Mouse (Mus musculus): ENCODE data around the gene Trim7.
"Not testable (repeated sequence)": the region's sequence is repeated elsewhere in the genome, so short reads cannot be mapped to it uniquely, and the experiment has no call there.

Gene Trim7

DNA sequence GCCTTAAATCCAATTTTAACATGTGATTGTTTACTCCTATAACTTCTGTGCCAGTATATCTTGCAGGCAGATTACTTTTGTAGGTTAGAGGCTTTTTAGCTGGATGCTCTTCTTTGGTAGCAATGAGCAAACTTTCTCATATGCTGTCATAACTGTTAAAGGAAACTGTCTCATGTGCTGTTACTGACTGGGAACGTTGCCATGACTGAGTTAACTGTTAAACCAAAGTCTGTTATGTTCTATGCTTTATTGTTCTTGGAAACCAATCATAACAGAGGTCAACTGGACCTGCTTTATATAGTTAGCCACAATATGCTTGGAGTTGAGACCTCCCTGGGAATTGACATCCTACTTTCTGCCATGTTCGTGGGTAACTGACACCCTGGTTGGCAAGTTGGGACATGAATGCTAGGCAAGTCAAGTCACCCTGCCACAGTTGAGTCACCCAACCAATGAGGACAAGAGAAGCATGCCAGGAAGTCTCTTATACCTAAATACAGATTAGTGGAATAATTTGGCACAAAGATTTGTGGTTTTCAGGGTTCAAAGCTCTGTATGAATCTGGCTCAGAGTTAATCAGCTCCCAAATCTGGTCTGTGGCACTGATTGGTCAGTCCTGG is 73.0 kb downstream of the Trim7 start:
- DNase-seq (ENCODE audit: low read depth in 2 of 2, low spot score in 2 of 2), result no peak

DNA sequence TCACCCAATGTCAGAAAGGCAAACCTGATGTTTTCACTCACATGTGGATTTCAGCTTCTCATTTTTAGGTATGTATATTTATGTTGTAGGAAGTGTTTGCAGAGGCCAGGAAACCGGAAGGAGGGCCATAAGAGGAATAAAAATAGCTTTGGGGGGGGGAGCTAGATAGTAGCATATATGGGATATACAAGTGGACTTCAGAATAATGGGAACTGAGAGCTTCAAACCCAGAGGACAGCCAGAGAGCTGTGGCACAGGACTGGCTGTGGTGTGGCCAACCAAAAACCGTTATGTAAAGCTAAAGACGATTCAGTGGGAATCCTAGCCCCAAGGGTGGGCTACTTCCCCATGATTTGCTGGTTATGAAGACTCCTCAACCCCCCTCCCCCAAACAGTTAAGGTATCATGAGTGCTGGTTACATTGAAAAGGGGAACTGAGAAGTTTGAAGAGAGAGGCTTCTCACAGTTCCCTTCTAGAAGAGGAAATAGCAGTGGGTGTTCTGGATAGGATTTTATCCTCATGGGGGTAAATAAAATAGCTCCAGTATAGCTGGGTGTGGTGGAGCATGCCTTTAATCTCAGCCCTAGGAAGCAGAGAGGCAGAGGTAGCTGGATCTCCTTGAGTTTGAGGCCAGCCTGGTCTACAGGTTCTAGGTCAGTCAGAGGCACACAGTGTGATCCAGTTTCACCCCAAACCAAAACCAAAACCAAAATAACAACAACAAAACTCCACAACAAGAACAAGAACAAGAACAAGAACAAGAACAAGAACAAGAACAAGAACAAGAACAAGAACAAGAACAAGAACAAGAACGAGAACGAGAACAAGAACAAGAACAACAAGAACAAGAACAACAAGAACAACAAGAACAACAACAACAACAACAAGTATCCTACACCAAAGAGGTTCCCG is 75.0 kb downstream of the Trim7 start:
- not testable (repeated sequence) for DNase-seq (ENCODE audit: low read depth in 2 of 2, low spot score in 2 of 2)

DNA sequence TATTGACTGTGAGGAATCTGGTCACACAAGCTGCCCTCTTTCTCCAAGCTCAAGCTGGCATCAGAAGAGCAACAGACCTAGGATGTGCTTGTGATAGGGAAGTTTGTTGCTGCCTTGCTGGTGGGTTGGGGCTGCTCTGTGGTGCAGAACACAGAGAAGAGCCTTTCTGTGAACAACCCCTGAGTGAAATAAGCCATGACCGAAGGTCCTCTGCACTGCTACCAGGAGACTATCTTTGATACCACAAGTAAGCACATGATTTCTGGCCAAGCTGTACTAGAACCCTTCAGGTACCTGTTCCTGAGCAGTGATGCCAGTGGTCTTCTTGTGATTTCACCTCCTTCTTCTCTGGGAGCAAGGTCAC is 75.6 kb downstream of the Trim7 start:
- not testable (repeated sequence) for DNase-seq (ENCODE audit: low read depth in 2 of 2, low spot score in 2 of 2)
